Mouse (Mus musculus): ENCODE measurements around the gene Fgfr2.
"Not testable (repeated sequence)": the region's sequence is repeated elsewhere in the genome, so short reads cannot be mapped to it uniquely, and the experiment has no call there.

Fgfr2 gene

GRCm38 (mm10) chr7:130678414-130678813, 2444.7 kb downstream of the Fgfr2 start:
- in situ Hi-C loops (cut with MboI, MseI) = loop anchor here in 1 of 2 experiments (10.0 kb wide), 1 partner anchor 1836 kb away; no protein-coding TSS in a partner anchor

GRCm38 (mm10) chr7:130677541-130678274, 2445.4 kb downstream of the Fgfr2 start:
- in situ Hi-C loops (cut with MboI, MseI) = loop anchor here in 1 of 2 experiments (10.0 kb wide), 1 partner anchor 1837 kb away; no protein-coding TSS in a partner anchor

GRCm38 (mm10) chr7:130676885-130677540, 2446.1 kb downstream of the Fgfr2 start:
- in situ Hi-C loops (cut with MboI, MseI) = loop anchor here in 1 of 2 experiments (10.0 kb wide), 1 partner anchor 1838 kb away; no protein-coding TSS in a partner anchor

- in situ Hi-C loops (cut with MboI, MseI) = loop anchor here in 1 of 2 experiments (10.0 kb wide), 1 partner anchor 1840 kb away; no protein-coding TSS in a partner anchor
Observed at GRCm38 (mm10) chr7:130674526-130674925, 2448.6 kb downstream of the Fgfr2 start.

- in situ Hi-C loops (cut with MboI, MseI) = loop anchor here in 1 of 2 experiments (10.0 kb wide), 1 partner anchor 1841 kb away; no protein-coding TSS in a partner anchor
Observed at GRCm38 (mm10) chr7:130673169-130674033, 2449.7 kb downstream of the Fgfr2 start.

- in situ Hi-C loops (cut with MboI, MseI) = loop anchor here in 1 of 2 experiments (10.0 kb wide), 1 partner anchor 1844 kb away; no protein-coding TSS in a partner anchor
Observed at GRCm38 (mm10) chr7:130671301-130671700, 2451.8 kb downstream of the Fgfr2 start.

- in situ Hi-C loops (cut with MboI, MseI) = loop anchor here in 1 of 2 experiments (10.0 kb wide), 1 partner anchor 1844 kb away; no protein-coding TSS in a partner anchor
Observed at GRCm38 (mm10) chr7:130670358-130670757, 2452.8 kb downstream of the Fgfr2 start.

- in situ Hi-C loops (cut with MboI, MseI) = no loop called here
Observed at GRCm38 (mm10) chr7:130669370-130669881, 2453.7 kb downstream of the Fgfr2 start.

GRCm38 (mm10) chr7:130668729-130669281, 2454.3 kb downstream of the Fgfr2 start:
- in situ Hi-C loops (cut with MboI, MseI) = no loop called here

- in situ Hi-C loops (cut with MboI, MseI) = not testable (repeated sequence)
Observed at GRCm38 (mm10) chr7:130668013-130668412, 2455.1 kb downstream of the Fgfr2 start.

- in situ Hi-C loops (cut with MboI, MseI) = no loop called here
Observed at GRCm38 (mm10) chr7:130665358-130665757, 2457.8 kb downstream of the Fgfr2 start.

- in situ Hi-C loops (cut with MboI, MseI) = no loop called here
Observed at GRCm38 (mm10) chr7:130664629-130665028, 2458.5 kb downstream of the Fgfr2 start.

- in situ Hi-C loops (cut with MboI, MseI) = no loop called here
Observed at GRCm38 (mm10) chr7:130664037-130664436, 2459.1 kb downstream of the Fgfr2 start.

GRCm38 (mm10) chr7:130662869-130663268, 2460.3 kb downstream of the Fgfr2 start:
- in situ Hi-C loops (cut with MboI, MseI) = no loop called here

- in situ Hi-C loops (cut with MboI, MseI) = no loop called here
Observed at GRCm38 (mm10) chr7:130662250-130662649, 2460.9 kb downstream of the Fgfr2 start.

- in situ Hi-C loops (cut with MboI, MseI) = no loop called here
Observed at GRCm38 (mm10) chr7:130659129-130659528, 2464.0 kb downstream of the Fgfr2 start.

GRCm38 (mm10) chr7:130657751-130658150, 2465.4 kb downstream of the Fgfr2 start:
- in situ Hi-C loops (cut with MboI, MseI) = no loop called here

GRCm38 (mm10) chr7:130656965-130657364, 2466.2 kb downstream of the Fgfr2 start:
- in situ Hi-C loops (cut with MboI, MseI) = no loop called here

GRCm38 (mm10) chr7:130654562-130654961, 2468.6 kb downstream of the Fgfr2 start:
- in situ Hi-C loops (cut with MboI, MseI) = no loop called here

- in situ Hi-C loops (cut with MboI, MseI) = no loop called here
Observed at GRCm38 (mm10) chr7:130653036-130653555, 2470.1 kb downstream of the Fgfr2 start.

GRCm38 (mm10) chr7:130650621-130651020, 2472.5 kb downstream of the Fgfr2 start:
- in situ Hi-C loops (cut with MboI, MseI) = no loop called here

Measured in T-helper 17 cell (primary cell).